ENCODE assay signal across 9 mouse cellular contexts in the genomic region with DNA sequence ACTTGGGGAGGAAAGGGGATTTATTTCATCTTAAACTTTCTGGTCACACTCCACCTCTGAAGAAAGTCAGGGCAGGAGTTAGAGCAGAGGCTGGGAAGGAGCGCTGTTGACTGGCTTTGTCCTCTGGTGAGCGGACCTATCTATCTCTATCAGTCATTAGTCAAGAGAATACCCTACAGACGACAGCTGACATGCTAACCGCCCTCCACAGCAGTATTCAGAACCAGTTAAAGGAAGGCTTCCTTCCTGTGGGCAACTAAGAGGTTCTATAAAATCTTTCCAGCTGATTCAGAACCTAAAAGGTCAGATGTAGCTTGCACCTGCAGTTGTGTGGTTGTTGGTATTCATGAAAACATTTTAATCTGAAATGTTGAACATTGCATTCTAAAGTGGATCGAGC.
"Had no signal": no experiment of that assay in that cellular context is flagged by ENCODE, and none has a peak within 500 bp of the region (broad histone marks: within the 10 kb centered on the region; RNA-seq: fewer than 3 reads in every experiment).

No protein-coding gene starts in this region.

- H3K27me3 ChIP-seq: kidney, embryonic 15.5 days; limb, embryonic 15.5 days; liver, embryonic 13.5 days; midbrain, embryonic 13.5 days had no signal

- H3K36me3 ChIP-seq: limb, embryonic 15.5 days; midbrain, embryonic 13.5 days had no signal

- ATAC-seq: liver, postnatal 0 days; midbrain, embryonic 13.5 days had no signal

- DNase-seq: kidney, adult 18-20 months; layer of hippocampus, adult 9-11 months; layer of hippocampus, postnatal 36 days; liver, embryonic 13.5 days; liver, postnatal 0 days; thymus, adult 18-20 months had no signal

- H3K4me3 ChIP-seq: kidney, embryonic 15.5 days; limb, embryonic 15.5 days; liver, embryonic 13.5 days; midbrain, embryonic 13.5 days had no signal
